Mouse (Mus musculus) spleen, adult 2 months (tissue): ENCODE results near the gene Plekha5. TPM values are rescaled to one million over a fixed set of nuclear protein-coding genes. Genes with fewer than 3 reads are reported as not detected.
"Not testable (repeated sequence)": the region's sequence is repeated elsewhere in the genome, so short reads cannot be mapped to it uniquely, and the experiment has no call there.

Experiments
- DNase-seq, 2 experiments: peaks; one replicate each; pipeline versions ENCODE4 v3.0.0 to v3.0.0-alpha.2; 2012 to 2021; ENCODE audit warnings: low spot score in 2 of 2, low read depth in 1 of 2
- H3K27ac ChIP-seq: fragments of 200-500 bp; 2 replicates; pipeline ENCODE4 v1.5.1; 2012; ENCODE audit warnings: low read length, inconsistent platforms; ENCODE audit not compliant: insufficient read depth
- H3K27me3 ChIP-seq: fragments of 200-500 bp; 2 replicates; pipeline ENCODE4 v1.6.1; 2012; ENCODE audit warnings: mild to moderate bottlenecking, moderate library complexity, low read length, inconsistent platforms; ENCODE audit not compliant: control insufficient read depth, insufficient read depth
- H3K36me3 ChIP-seq: fragments of 200-500 bp; 2 replicates; pipeline ENCODE4 v1.6.1; 2012; ENCODE audit warnings: mild to moderate bottlenecking, low read length, inconsistent platforms; ENCODE audit not compliant: control insufficient read depth, insufficient read depth
- H3K4me1 ChIP-seq: fragments of 200-500 bp; 2 replicates; pipeline ENCODE4 v1.6.1; 2011; ENCODE audit warnings: inconsistent platforms; ENCODE audit not compliant: control insufficient read depth, insufficient read depth, insufficient read length
- H3K4me3 ChIP-seq: fragments of 200-500 bp; 2 replicates; pipeline ENCODE4 v1.5.1; 2011; ENCODE audit warnings: mild to moderate bottlenecking, inconsistent platforms; ENCODE audit not compliant: insufficient read depth, insufficient read length; ENCODE audit errors: extremely low read depth
- CTCF ChIP-seq: fragments of 200-500 bp; IDR thresholded peaks from 2 replicates; pipeline ENCODE4 v1.5.1; 2011; ENCODE audit warnings: mild to moderate bottlenecking, inconsistent platforms; ENCODE audit not compliant: insufficient read depth, insufficient read length, insufficient replicate concordance; ENCODE audit errors: extremely low read depth
- POLR2A ChIP-seq: fragments of 200-500 bp; IDR thresholded peaks from 2 replicates; pipeline ENCODE4 v1.6.1; 2011; ENCODE audit warnings: low read depth, low read length, inconsistent platforms
- WGBS: fragments of 180-500 bp; shearing (Covaris S2); methylation state at CpG from one replicate; pipeline ENCODE4 v1.1.7; 2018; 5-methylcytosine and 5-hydroxymethylcytosine counted together
- polyA plus RNA-seq: library from polyadenylated mRNA; depleted of rRNA; stranded (reverse); fragments of >200 nt; gene quantifications from 2 replicates; pipeline ENCODE4 v1.2.3, GENCODE M21; 2012

Gene Plekha5
- polyA plus RNA-seq, 1 experiment: 8.1 TPM

DNA sequence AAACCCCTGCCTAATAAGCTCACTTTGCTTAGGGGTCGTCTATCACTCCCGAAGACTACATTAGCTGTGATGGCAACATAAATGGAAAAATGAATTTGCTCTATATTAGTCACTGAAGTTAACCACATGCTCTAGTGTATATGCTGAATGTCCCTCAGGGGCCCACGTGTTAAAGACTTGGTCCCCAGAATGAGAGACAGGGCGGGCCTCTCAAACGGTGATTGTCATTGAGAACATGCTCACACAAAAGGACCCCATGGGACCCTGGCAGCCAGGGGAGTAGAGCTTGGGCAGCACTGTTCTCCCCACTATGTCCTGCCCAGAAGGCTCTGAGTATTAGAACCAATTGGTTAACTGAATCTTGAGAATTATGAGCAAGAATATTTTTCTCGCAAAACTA lies 97.1 kb downstream of the Plekha5 start:
- DNase-seq: no peak
- Histone ChIP-seq H3K27me3 (no peaks in the 10 kb centered on the region), H3K27ac (no peak overlapping the region), H3K4me3 (no peak overlapping the region), H3K4me1 (no peaks in the 10 kb centered on the region; the same call in 1 of the 2 replicates), H3K36me3 (no peaks in the 10 kb centered on the region; the same call in 1 of the 2 replicates)
- 68% methylated on average over 6 of the region's 6 CpGs for WGBS
- TF ChIP-seq CTCF: no peak
- TF ChIP-seq POLR2A: no peak

DNA sequence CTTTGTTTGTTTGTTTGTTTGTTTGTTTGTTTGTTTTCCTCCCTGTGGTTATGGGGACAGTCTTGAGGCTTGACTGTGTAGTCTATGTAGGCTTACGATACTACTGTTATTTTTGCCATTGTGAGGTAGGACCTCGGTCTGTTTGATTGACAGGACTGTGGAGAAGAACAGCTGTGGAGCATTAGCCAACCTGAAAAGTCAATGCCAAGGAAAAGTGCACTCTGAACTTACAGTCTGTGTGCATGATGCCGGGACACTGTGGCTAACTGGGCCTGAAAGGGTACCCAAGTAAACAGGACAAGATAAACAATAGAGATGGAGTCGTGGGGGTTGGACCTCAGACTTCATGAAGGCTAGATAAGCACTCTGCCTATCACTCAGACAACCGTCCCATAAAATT lies 98.0 kb downstream of the Plekha5 start:
- H3K36me3 ChIP-seq: no peaks in the 10 kb centered on the region; the same call in 1 of the 2 replicates
- no peak overlapping the region for H3K27ac ChIP-seq
- no peaks in the 10 kb centered on the region; the same call in 1 of the 2 replicates for H3K4me1 ChIP-seq
- DNase-seq: no peak
- 88% methylated on average over 5 of the region's 5 CpGs for WGBS
- no peaks in the 10 kb centered on the region for H3K27me3 ChIP-seq
- H3K4me3 ChIP-seq: no peak overlapping the region
- TF ChIP-seq CTCF: no peak

DNA sequence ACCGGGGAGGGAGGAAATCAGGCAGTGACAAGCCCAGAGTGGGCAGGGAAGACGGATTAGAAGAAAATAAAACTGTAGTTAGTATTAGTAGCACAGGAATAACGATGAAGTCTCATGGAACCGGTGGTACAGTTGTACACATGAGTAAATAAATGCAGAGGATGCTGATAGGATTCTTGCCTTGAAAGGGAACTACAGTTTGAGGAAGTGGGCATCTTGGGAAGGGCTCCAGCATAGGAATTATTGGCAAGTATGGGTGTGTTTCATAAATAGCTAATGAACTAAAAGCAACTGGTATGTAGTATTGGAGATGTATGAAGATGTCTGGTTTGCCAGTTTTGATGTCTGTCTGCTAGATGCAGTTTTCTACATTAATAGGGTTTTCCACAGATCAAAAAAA lies 99.7 kb downstream of the Plekha5 start:
- WGBS: 66% methylated on average over 4 of the region's 4 CpGs
- no peak for DNase-seq
- H3K4me3 ChIP-seq: no peak overlapping the region
- H3K36me3 ChIP-seq: no peaks in the 10 kb centered on the region; the same call in 1 of the 2 replicates
- no peaks in the 10 kb centered on the region; the same call in 1 of the 2 replicates for H3K4me1 ChIP-seq
- no peaks in the 10 kb centered on the region for H3K27me3 ChIP-seq
- H3K27ac ChIP-seq: no peak overlapping the region
- no peak for TF ChIP-seq POLR2A
- no peak for TF ChIP-seq CTCF

DNA sequence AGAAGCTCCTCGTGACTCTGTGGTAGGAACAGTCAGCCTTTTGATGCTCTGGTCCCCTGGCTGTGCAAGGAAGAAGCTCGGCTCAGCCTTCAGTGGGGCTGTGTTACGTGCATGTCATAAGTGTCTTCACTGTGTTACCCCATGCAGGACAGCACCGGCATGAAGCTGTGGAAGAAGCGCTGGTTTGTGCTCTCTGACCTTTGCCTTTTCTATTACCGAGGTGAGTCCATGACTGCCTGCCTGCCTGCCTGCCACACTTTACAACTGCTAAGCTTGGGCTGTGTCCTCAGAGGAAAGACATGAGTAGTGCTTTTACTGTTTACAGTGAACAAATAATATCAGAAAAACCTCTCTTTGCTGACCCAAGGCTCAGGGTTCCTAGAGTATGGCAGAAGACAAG lies 104.6 kb downstream of the Plekha5 start:
- TF ChIP-seq POLR2A (no peak), CTCF (no peak)

DNA sequence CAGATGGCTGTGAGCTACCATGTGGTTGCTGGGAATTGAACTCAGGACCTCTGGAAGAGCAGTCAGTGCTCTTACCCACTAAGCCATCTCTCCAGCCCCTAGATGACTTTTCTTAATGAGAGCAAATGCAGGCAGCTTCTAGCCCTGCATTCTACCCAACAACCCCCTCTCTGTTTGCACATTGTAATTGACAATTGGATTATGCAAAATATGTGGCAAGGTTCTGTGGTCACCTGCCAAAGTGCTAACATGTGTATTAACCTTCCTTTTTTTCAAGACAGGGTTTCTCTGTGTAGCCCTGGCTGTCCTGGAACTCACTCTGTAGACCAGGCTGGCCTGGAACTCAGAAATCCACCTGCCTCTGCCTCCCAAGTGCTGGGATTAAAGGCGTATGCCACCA lies 109.0 kb downstream of the Plekha5 start:
- WGBS: 85% methylated on average over 1 of the region's 1 CpGs
- not testable (repeated sequence) for H3K4me3 ChIP-seq, DNase-seq

More for the DNA sequence above, 104.6 kb downstream of the Plekha5 start:
- no peak overlapping the region for H3K27ac ChIP-seq
- no peak overlapping the region for H3K4me3 ChIP-seq
- H3K36me3 ChIP-seq: no peaks in the 10 kb centered on the region; the same call in 1 of the 2 replicates
- no peaks in the 10 kb centered on the region for H3K4me1 ChIP-seq
- no peaks in the 10 kb centered on the region for H3K27me3 ChIP-seq
- 88% methylated on average over 6 of the region's 6 CpGs for WGBS
- DNase-seq: no peak

DNA sequence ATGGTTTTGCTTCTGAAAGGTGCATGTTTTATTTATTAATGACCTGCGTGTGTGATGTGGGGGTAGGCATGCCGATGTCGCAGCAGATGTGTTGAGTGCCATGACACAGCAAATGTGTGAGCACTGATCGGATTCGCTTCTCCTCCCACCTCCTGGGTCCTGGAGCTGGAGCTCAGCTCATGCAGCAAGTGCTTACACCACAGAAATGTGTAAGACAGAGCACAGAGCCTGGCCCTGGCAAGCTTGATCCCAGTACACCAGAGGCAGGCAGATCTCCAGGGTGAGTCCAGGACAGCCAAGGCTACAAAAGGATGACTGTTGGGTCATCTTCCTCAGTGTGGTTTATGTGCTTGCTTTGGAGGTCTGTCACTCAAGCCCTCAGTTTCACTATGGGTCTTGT lies 109.8 kb downstream of the Plekha5 start:
- no peak for DNase-seq
- no peaks in the 10 kb centered on the region for H3K36me3 ChIP-seq
- H3K4me3 ChIP-seq: no peak overlapping the region
- TF ChIP-seq POLR2A: no peak
- no peak for TF ChIP-seq CTCF
- H3K27ac ChIP-seq: no peak overlapping the region
- no peaks in the 10 kb centered on the region for H3K4me1 ChIP-seq
- WGBS: 96% methylated on average over 5 of the region's 5 CpGs
- no peaks in the 10 kb centered on the region for H3K27me3 ChIP-seq

More for the DNA sequence above, 109.0 kb downstream of the Plekha5 start:
- not testable (repeated sequence) for H3K27me3 ChIP-seq, H3K27ac ChIP-seq, H3K36me3 ChIP-seq, H3K4me1 ChIP-seq

DNA sequence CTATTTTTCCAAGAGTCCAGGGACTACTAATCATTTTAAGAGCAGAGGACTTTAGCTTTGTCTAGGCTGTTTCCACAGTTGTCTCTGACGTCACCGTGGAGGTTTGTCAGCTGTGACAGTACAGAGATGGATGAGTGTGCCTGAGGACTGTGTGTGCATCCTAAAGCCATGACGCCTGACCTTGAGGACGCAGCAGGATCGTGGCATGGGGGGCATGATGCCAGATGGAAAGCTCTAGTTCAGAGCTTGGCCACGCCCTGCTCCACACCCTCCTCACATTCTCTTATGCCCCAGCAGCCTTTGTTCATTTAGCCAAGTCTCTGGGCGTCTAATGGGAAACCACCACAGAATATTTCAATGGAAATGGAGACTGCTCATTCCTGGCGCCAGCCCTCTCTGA lies 111.7 kb downstream of the Plekha5 start:
- Histone ChIP-seq H3K27ac (no peak overlapping the region), H3K27me3 (no peaks in the 10 kb centered on the region), H3K4me3 (no peak overlapping the region), H3K4me1 (no peaks in the 10 kb centered on the region), H3K36me3 (no peaks in the 10 kb centered on the region)
- TF ChIP-seq POLR2A (no peak), CTCF (no peak)
- WGBS: 90% methylated on average over 8 of the region's 8 CpGs
- DNase-seq: no peak
